Mouse (Mus musculus): ENCODE data around the gene Rasgef1b. TPM values are rescaled to one million over a fixed set of nuclear protein-coding genes. Genes with fewer than 3 reads are reported as not detected.

The Rasgef1b gene
- polyA plus RNA-seq, 1 experiment from 2014 or later, result 33.9 TPM

DNA sequence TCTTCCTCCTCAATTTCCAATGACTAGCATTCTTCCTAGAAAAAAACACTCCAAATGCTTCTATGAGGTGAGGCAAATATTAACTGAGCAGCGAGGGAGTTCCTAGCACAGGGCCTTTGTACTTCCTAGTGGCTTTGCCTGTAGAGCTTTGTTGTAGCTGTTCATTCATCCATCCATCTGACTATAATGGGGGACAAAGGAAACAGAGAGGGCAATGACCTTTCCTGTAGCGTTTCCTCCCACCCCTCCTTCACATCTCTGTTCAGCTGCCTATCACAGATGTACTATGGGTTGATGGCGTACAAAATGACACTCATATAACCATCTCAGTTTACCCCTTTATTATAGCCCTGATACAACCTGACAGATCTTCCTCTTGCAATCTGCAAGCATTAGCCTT lies 337.3 kb downstream of the Rasgef1b start:
- TF ChIP-seq EP300 (IDR thresholded peaks at IDR 0.05), result no peak
- no peak for TF ChIP-seq CTCF (IDR thresholded peaks at IDR 0.05)
- Histone ChIP-seq H3K36me3 (ENCODE audit: insufficient read depth, low read length) (no peaks in the 10 kb centered on the region), H3K4me2 (replicated peaks; ENCODE audit: low read depth, low read length) (no peak overlapping the region), H3K9ac (replicated peaks; ENCODE audit: low read depth) (no peak overlapping the region), H3K4me3 (ENCODE audit: low read depth, low read length) (no peak overlapping the region), H3K27ac (ENCODE audit: low read length) (no peak overlapping the region), H3K27me3 (replicated peaks; ENCODE audit: insufficient read depth, low read length) (no peaks in the 10 kb centered on the region), H3K9me3 (ENCODE audit: low read length) (no peaks in the 10 kb centered on the region), H3K4me1 (ENCODE audit: insufficient read depth, low read depth, low read length) (peaks cover 7% of the 10 kb centered on the region; the same call in 1 of the 2 replicates)
- DNase-seq (ENCODE audit: low spot score), result no peak
- no peak for ATAC-seq
- WGBS, result 54% methylated on average over 3 of the region's 3 CpGs

DNA sequence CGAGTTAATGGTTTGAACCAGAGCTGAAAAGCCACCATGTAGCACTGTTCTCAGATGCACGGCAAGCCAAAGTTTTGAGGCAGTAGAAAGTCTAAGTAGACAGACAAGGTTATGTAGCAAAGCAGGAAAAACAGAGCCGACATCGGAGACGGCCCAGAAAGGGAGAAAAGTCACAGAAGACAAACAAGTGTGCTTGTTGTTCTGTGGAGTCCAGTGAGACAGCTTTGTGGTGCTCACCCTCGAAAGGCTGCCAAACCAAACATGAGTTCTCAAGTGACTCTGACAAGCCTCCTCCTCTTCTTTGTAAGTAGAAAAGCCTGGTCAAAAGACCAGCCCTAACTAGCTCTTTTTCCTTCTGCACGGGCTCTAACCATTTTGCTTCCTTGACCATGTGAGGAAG lies 338.1 kb downstream of the Rasgef1b start:
- ATAC-seq, result no peak
- no peak for TF ChIP-seq EP300 (IDR thresholded peaks at IDR 0.05)
- TF ChIP-seq CTCF (IDR thresholded peaks at IDR 0.05), result no peak
- 70% methylated on average over 7 of the region's 7 CpGs for WGBS
- Histone ChIP-seq H3K36me3 (ENCODE audit: insufficient read depth, low read length) (no peaks in the 10 kb centered on the region), H3K9ac (replicated peaks; ENCODE audit: low read depth) (no peak overlapping the region), H3K27ac (ENCODE audit: low read length) (no peak overlapping the region), H3K9me3 (ENCODE audit: low read length) (no peaks in the 10 kb centered on the region), H3K4me1 (ENCODE audit: insufficient read depth, low read depth, low read length) (peaks cover 7% of the 10 kb centered on the region; the same call in 1 of the 2 replicates), H3K4me2 (replicated peaks; ENCODE audit: low read depth, low read length) (no peak overlapping the region), H3K27me3 (replicated peaks; ENCODE audit: insufficient read depth, low read length) (no peaks in the 10 kb centered on the region), H3K4me3 (ENCODE audit: low read depth, low read length) (no peak overlapping the region)
- DNase-seq (ENCODE audit: low spot score), result no peak

DNA sequence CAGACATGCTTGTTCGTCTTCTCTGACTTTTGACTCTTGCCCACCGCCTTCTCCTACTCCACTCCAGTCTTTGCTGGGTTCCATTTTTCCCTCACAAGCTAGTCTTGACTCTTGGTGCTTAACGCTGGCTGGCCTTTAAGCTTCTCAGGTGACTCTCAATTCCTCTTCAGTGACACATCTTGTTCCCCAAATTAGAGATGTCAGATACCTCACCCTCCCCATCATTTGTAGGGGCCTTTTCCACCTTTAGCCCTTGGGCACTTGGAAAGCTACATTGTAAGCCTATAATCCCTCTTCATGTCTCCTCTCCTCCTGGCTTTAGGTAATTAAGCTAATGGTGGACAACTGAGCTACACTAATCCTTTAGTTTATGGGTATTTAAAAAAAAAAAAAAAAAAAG lies 338.6 kb downstream of the Rasgef1b start:
- no peak overlapping the region for H3K4me2 ChIP-seq (replicated peaks; ENCODE audit: low read depth, low read length)
- H3K4me3 ChIP-seq (ENCODE audit: low read depth, low read length), result no peak overlapping the region
- H3K36me3 ChIP-seq (ENCODE audit: insufficient read depth, low read length), result no peaks in the 10 kb centered on the region
- H3K9me3 ChIP-seq (ENCODE audit: low read length), result no peaks in the 10 kb centered on the region
- DNase-seq (ENCODE audit: low spot score) (no peak), ATAC-seq (no peak)
- no peaks in the 10 kb centered on the region for H3K27me3 ChIP-seq (replicated peaks; ENCODE audit: insufficient read depth, low read length)
- no peak overlapping the region for H3K27ac ChIP-seq (ENCODE audit: low read length)
- 95% methylated on average over 3 of the region's 3 CpGs for WGBS
- H3K9ac ChIP-seq (replicated peaks; ENCODE audit: low read depth), result no peak overlapping the region
- peaks cover 7% of the 10 kb centered on the region; the same call in 1 of the 2 replicates for H3K4me1 ChIP-seq (ENCODE audit: insufficient read depth, low read depth, low read length)
- TF ChIP-seq CTCF (IDR thresholded peaks at IDR 0.05) (no peak), EP300 (IDR thresholded peaks at IDR 0.05) (no peak)

- Histone ChIP-seq H3K9ac (replicated peaks; ENCODE audit: low read depth) (no peak overlapping the region), H3K4me3 (ENCODE audit: low read depth, low read length) (no peak overlapping the region), H3K27ac (ENCODE audit: low read length) (no peak overlapping the region), H3K4me1 (ENCODE audit: insufficient read depth, low read depth, low read length) (peaks cover 7% of the 10 kb centered on the region; the same call in 1 of the 2 replicates), H3K9me3 (ENCODE audit: low read length) (no peaks in the 10 kb centered on the region), H3K36me3 (ENCODE audit: insufficient read depth, low read length) (no peaks in the 10 kb centered on the region), H3K4me2 (replicated peaks; ENCODE audit: low read depth, low read length) (no peak overlapping the region), H3K27me3 (replicated peaks; ENCODE audit: insufficient read depth, low read length) (no peaks in the 10 kb centered on the region)
- DNase-seq (ENCODE audit: low spot score) (peak; percentile 47), ATAC-seq (peak; percentile 68)
- TF ChIP-seq CTCF (IDR thresholded peaks at IDR 0.05) (no peak), EP300 (IDR thresholded peaks at IDR 0.05) (no peak)
- WGBS, result 59% methylated on average over 10 of the region's 10 CpGs
These were observed 340.1 kb downstream of the Rasgef1b start for GRCm38 (mm10) chr5:99388585-99389250.

DNA sequence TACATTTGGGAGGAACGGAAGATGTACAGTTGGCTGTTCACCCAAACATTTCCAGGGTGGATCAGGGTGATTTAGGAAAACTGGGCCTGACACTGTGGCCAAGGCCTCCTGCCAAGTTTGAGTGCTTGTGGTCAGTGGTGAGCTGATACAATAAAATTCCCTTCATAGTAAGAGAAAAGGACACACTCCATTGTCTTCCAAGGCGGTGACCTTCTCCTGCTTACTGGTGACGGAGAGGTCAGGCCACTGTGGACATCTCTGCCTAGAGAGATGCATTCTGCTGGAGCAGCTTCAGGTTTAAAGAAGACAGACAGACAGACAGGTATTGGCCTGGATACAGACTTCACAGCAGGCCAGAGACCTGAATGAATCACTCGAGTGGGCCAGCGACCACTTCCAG lies 340.7 kb downstream of the Rasgef1b start:
- Histone ChIP-seq H3K4me3 (ENCODE audit: low read depth, low read length) (no peak overlapping the region), H3K27me3 (replicated peaks; ENCODE audit: insufficient read depth, low read length) (no peaks in the 10 kb centered on the region), H3K36me3 (ENCODE audit: insufficient read depth, low read length) (no peaks in the 10 kb centered on the region), H3K9me3 (ENCODE audit: low read length) (no peaks in the 10 kb centered on the region), H3K9ac (replicated peaks; ENCODE audit: low read depth) (no peak overlapping the region), H3K4me1 (ENCODE audit: insufficient read depth, low read depth, low read length) (peaks cover 7% of the 10 kb centered on the region; the same call in 1 of the 2 replicates), H3K27ac (ENCODE audit: low read length) (no peak overlapping the region), H3K4me2 (replicated peaks; ENCODE audit: low read depth, low read length) (no peak overlapping the region)
- DNase-seq (ENCODE audit: low spot score), result no peak
- 70% methylated on average over 5 of the region's 5 CpGs for WGBS
- ATAC-seq, result no peak
- no peak for TF ChIP-seq EP300 (IDR thresholded peaks at IDR 0.05)
- no peak for TF ChIP-seq CTCF (IDR thresholded peaks at IDR 0.05)

DNA sequence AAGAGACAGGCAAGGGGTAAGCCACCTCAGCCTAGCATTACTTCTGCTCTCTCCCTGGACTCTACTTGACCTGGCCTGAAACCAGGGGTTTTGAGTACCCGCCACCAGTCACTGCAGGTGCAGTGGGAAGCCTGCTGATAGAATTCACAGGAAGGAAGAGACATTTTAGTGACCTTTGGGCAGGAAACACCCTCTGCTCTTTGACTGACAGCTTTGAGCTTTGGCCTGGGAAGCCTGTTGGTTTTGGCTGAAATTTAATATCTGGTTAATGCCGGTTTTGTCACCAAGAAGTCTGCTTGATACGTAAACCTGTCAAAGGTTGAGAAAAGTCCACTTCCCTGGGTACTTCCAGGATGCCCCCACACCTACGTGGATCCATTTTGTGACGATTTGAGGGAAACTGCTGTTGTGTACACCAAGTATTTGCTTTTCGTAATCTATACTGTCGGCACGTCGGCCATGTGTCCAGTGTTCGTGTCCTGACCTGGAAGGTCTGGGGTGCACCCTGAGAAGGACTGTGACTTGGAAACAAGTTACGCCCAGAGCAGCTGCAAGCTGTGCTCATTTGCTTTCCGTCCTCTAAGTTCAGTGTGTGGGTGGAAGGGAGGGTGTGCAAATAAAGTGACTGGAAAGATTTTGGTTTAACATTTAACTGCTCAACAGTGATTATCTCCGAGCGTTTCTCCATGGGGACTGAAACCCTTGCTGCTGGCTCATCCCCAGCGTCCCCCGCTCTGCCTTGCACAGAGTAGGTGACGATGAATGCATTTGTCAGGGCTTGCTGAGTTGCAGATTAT lies 341.5 kb downstream of the Rasgef1b start:
- H3K36me3 ChIP-seq (ENCODE audit: insufficient read depth, low read length), result no peaks in the 10 kb centered on the region
- ATAC-seq (peak; percentile 40), DNase-seq (ENCODE audit: low spot score) (peak; percentile 27)
- no peaks in the 10 kb centered on the region for H3K9me3 ChIP-seq (ENCODE audit: low read length)
- no peak overlapping the region for H3K27ac ChIP-seq (ENCODE audit: low read length)
- peaks cover 7% of the 10 kb centered on the region; the same call in 1 of the 2 replicates for H3K4me1 ChIP-seq (ENCODE audit: insufficient read depth, low read depth, low read length)
- H3K27me3 ChIP-seq (replicated peaks; ENCODE audit: insufficient read depth, low read length), result no peaks in the 10 kb centered on the region
- no peak overlapping the region for H3K9ac ChIP-seq (replicated peaks; ENCODE audit: low read depth)
- TF ChIP-seq EP300 (IDR thresholded peaks at IDR 0.05), result no peak
- TF ChIP-seq CTCF (IDR thresholded peaks at IDR 0.05), result no peak
- WGBS, result 43% methylated on average over 17 of the region's 17 CpGs
- no peak overlapping the region for H3K4me3 ChIP-seq (ENCODE audit: low read depth, low read length)
- no peak overlapping the region for H3K4me2 ChIP-seq (replicated peaks; ENCODE audit: low read depth, low read length)

All from lung, postnatal 0 days (tissue).